Mouse (Mus musculus) ES-Bruce4 (cell line): ENCODE data around the gene Scfd2.

Experiments used
- CTCF ChIP-seq: IDR thresholded peaks from one replicate; pipeline ENCODE4 v1.8.1; 2011; ENCODE audit warnings: low read depth, low read length
- POLR2A ChIP-seq: IDR thresholded peaks from one replicate; pipeline ENCODE4 v1.8.1; 2011; ENCODE audit warnings: low read length; ENCODE audit not compliant: insufficient read depth

- TF ChIP-seq POLR2A (no peak), CTCF (no peak)
Measured at GRCm38 (mm10) chr5:74363296-74363695, 168.3 kb downstream of the Scfd2 start.
